Mouse (Mus musculus) forelimb bud, embryonic 11.5 days (tissue): ENCODE measurements around the gene C77080.

Experiments used
- DNase-seq: peaks from one replicate; pipeline ENCODE4 v3.0.0-alpha.2; 2012; ENCODE audit warnings: low read depth, low spot score

C77080 gene

DNA sequence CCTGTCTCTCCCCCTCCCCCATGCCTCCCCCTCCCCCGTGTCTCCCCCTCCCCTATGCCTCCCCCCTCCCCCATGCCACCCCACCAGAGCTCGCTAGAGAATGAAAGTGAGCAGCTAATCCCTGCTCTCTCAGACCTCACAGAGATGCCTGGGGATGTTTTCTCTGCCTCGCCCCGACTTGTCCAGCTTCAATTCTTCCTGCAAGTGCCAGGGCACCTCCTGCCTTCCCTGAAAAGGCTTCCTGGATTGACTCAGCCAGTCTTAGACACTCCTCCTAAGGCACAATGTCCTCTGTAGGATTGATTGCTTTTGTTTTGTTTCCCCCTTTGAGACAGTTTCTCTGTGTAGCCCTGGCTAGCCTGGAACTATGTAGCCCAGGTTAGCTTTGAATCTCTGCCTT, at the start of gene C77080:
C77080 (minus strand) TSS at position 209 of the 400 bp plus-strand sequence.
- no peak for DNase-seq

DNA sequence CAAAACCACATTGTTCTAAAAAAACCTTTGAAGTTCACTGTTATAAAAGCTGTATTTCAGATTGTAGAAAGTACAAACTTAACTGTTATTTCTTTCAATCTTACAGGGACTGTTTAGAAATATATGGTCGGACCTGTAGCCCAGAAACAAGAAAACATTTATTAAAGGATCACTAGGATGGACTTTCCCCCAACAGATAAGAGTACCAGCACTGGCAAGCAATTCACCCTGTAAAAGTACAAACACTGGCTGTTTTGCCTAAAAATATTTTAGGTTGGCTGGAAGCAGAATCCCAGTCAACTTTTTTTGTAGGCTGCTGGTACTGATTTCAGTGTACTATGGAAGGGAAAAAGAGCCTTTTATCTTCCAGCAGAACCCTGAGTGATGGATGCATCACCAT, 46.7 kb upstream of the C77080 start:
- DNase-seq = no peak

DNA sequence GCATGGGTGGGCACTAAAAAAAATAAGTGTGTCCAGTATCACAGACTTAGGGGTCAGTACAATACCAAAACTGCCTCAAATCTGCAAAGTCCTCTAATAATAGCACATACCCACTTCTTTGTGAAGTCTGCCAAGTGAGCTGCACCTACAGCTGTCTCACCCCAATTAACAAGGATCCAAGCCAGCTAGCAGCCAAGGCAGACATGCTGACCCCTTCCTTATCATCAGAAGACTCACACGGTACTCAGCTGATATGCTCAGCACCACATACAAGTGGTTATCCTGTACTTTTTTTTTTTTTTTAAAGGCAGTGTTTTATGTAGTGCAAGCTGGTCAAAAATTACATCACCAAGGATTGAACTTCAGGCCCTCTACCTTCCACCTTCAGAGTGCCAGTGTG, 43.1 kb upstream of the C77080 start:
- no peak for DNase-seq

DNA sequence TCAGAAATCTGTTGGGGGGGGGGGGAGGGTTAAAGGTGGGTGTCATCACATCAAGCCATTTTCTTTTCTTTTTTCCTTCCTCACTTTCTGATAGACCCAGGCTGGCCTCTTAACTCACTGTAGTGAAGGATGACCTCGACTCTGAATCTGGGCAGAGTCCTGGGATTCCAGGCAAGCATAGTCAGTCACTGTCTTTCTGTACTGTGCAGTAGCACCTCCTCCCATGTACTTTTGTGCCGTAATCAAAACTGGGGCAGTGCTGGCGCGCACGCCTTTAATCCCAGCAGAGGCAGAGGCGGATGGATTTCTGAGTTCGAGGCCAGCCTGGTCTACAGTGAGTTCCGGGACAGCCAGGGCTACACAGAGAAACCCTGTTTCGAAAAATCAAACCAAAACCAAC, 42.6 kb upstream of the C77080 start:
- no peak for DNase-seq

DNA sequence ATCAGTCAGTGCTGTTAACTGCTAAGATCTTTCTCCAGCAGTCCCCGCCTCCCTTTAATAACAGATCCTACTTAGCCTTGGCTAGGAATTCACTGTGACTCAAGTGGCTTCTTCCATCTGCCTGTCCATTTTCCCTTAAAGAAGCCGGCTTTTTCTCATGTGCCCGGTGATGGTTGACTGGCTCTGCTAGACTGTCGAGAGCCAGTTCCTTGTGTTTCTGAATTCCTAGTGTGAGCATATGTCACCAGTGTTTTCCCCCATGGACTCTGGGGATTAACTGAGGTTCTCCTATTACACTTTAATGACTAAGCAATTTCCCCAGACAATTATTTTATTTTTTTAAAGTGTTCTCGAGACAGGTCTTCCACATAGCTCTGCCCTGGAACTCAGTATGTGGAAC, 42.2 kb upstream of the C77080 start:
- no peak for DNase-seq

DNA sequence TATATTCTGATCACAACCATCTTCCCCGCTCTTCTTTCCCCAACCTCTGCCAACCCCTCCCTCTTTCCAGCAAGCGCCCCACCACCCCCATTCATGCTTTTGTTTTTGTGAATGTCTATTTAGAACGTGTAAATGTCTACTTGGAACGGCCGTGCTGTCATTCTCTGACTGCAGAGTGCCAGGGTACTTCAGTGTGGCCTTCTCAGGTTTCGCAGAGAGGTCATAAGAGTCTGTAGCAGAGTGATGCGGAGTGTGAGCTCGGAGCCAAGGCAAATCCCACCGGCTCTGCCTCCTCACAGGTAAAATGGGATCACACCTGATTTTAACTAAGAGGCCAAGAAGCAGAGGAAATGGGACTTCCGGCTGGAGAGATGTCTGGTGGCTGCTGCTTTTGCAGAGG, 37.9 kb upstream of the C77080 start:
- no peak for DNase-seq

DNA sequence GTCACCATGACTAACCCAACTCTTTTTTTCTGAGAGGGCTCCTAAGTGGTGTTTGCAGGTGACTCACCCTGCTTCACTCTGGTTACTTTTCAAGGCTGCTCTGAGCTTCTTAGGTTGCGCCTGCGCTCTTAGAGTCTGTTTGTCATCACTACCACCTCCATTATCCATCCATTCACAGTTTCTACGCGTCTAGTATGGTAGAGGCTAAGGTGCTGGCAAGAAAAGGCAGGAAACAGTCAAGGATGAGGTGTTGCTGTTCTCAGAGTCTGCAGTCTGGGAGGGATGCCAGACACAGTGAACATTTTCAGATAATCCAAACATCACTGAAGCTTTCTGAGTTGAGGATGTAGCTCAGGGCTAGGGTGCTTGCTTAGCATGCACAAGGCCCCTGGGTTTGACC, 36.5 kb upstream of the C77080 start:
- DNase-seq = no peak

DNA sequence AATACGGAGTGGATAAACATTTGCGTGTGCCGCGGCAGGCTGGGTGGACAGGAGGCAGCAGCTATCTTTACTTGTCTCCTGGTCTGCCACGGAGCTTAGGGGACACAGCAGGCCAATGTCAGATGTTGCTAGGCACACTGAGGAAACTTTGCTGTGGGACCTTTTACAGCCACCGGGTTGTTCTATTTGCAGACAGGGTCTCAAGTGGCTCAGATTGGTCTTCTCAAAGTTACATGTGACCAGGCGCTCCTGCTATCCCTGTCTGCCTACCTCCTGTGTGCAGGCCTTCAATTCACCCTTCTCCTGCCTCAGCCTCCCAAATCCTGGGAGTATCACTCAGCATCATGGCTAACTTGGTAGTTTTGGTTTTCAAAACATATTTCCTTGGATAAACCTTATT, 34.9 kb upstream of the C77080 start:
- no peak for DNase-seq

DNA sequence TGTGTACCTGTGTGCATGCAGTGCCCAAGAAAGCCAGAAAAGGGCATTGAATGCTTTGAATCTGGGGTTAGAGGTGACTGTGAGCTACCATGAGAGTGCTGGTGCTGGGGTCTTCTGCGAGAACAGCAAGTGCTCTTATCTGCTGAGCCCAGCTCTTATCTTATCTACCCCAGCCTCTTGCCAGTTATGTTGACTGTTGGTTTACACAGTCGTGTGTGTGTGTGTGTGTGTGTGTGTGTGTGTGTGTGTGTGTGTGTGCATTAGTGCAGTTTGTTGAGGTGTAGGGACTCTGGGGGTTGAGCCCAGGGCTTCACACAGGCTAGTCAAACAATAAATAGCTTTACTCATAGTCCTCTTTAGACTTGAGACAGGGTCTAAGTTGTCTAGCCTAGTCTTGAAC, 34.0 kb upstream of the C77080 start:
- DNase-seq = no peak

DNA sequence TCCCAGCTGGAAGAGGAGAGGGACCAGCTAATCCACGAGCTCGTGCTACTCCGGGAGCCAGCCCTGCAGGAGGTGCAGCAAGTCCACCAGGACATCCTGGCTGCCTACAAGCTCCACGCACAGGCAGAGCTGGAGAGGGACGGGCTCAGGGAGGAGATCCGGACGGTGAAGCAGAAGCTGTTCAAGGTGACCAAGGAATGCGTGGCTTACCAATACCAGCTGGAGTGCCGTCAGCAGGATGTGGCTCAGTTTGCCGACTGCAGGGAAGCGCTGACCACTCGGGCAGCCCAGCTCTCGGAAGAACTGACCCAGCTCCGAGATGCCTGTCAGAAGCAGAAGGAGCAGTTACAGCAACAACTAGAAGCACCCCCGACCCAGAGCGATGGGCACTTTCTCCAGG, 32.5 kb upstream of the C77080 start:
- DNase-seq = no peak

DNA sequence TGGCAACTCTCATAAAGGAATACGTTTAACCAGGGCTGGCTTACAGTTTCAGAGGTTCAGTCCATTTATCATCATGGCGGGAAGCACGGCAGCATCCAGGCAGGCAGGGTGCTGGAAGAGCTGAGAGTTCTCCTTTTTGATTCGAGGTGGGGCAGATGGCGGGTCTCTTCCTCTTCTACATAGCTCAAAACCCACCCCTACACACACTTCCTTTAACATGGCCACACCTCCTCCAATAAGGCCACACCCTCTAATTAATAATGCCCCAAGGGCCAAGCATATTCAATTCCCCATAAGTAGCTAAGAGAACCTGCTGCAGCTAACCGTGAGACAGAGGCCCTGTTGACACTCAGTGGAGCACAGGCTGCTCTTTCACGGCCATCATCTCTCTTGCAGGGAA, 31.6 kb upstream of the C77080 start:
- no peak for DNase-seq

DNA sequence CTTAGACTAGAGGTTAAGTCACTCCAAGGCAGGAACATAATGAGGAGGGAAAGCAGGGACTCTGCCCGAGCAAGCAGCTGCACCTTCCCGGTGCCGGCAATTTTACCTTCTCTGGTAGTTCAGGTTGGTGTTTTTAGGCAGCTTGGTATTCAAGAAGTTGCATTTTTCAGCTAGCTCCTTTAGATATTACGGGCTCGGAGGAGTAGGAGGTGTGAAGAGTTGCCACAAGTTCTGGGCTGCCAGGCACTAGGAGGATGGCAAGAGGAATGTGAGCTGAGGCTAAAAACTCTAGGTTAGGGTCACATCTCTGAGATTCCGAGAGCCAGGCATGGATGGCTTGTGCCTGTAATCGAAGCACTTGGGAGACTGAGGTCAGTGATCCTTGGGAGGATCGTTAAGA, 28.5 kb upstream of the C77080 start:
- DNase-seq = no peak

DNA sequence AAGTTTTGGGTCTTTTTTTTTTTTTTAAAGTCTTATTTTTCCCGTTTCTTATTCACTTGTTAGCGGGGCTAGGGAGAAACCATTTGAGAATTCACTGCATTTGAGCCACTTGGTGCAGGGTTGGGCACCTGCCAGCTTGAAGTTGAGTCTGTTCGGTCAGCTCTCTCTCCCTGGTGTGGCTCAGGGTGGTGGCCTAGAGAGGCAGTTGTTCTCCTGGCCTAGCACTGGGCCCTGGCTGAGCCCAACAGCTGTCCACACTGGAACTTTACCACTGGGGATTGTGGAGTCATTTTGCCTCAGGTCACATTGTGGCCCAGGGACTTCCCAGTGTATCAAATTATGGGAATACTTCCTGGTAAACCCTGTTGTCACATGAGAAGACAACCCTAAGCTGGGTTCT, 26.9 kb upstream of the C77080 start:
- DNase-seq = no peak

DNA sequence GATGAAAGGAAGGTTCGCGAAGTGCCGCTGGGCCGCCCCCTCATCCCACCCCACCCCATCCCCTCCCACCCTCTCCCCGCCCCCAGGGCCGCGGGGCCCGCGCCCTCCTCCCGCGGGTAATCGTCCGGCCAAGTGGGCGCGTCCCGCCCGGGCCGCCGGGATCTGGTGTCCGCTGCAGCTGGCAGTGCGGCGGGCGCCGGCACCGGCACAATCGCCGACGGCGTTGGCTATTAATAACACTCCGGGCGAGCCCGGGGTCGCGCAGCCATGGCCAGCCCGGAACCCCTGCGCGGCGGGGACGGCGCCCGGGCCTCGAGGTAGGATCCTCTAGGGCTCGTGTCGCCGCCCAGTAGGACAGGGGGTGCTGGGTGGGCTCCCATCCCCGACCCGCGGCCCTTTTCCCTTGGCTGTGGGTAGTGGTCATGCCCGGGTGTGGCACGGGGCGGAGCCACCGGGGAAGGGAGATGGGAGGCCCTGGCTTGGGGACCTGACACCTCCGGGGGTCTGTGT, 26.3 kb upstream of the C77080 start, which contains the start of gene Sync:
Sync (plus strand) TSS at position 146 of the 510 bp plus-strand sequence.
- no peak for DNase-seq

DNA sequence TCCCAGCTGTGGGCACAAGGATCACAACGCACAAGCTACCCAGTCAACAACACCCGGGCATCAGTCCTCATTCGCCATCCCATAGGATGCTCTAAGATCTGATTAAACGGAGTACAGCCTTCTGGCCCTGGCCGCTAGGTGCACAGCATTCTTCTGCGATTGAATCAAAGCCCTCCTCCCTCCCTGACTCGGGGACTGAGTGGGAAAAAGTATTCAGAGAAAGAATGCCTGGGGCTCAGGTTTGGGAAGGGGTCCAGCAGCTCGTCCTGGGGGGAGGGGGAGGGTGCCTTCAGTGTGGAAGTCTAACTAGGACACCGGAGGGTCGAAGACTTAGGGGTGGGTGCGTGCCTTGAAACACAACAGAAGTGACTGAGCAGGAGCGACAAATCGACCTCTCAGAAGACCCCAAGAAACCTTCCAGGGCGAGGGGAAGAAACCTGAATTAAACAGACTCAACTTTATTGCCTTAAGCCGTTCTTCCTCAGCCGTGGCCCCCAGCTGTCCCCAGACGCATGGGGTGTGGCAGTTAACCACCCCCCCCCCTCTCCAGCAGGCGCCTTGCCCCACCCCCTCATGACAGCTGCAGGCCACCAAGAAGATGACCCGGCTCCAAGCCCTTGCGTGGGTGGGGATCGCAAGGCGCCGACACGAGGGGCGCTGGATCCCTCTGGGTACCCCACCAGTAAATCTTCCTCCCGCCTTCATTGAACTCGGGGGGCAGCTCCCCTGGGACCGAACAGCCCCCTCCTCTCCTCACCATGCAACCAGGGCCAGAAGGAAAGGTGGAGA, 25.7 kb upstream of the C77080 start:
- peak; percentile 45 for DNase-seq

DNA sequence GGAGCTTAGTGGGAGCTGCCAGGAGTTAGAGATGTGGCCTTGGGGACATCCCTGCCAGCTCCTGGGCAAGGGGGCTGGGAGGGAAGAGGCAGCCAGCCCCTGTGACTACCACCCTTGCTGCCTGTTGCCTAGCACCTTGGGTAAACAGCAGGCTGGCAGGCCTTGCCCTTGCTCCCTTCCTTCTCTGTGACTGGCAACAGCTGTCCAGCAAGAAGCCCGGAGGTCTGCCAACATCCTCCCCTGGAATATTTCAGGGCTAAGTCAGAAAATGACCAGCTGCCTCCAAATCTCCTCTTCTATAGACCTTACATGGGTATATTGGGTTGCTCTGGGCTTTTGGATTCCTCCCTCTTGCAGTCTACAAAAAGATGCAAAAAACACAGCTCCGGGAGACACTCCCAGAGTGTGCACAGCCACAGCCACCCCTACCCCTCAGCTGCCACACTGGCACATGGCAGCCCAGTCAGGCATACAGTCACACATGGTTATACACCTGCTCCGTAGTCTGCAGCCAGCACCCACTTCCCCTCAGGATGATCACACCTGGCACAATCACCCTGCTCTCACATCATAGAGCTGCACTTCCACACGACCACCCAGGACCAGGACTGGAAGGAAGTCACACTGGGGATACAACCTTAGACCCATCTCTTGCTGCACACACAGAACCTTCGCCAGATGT, 24.9 kb upstream of the C77080 start:
- no peak for DNase-seq

DNA sequence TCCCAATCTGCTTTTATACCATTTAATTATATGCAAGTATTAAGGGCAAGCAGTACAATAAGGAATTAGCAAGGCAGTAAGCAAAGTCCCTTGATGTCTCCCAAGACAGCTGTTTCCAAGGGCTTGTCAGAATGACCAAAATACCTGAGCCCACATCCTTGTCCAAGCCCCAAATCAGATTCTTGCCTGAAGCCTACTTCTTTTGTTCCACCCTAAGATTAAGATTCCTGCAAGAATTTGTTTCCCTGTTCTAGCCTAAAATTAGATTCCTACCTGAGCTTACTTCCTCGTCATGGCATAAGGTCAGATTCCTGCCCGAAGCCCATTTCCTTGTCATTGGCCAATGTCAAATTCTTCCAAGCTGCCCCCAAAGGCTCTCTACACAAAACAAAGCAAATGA, 23.5 kb upstream of the C77080 start:
- no peak for DNase-seq

DNA sequence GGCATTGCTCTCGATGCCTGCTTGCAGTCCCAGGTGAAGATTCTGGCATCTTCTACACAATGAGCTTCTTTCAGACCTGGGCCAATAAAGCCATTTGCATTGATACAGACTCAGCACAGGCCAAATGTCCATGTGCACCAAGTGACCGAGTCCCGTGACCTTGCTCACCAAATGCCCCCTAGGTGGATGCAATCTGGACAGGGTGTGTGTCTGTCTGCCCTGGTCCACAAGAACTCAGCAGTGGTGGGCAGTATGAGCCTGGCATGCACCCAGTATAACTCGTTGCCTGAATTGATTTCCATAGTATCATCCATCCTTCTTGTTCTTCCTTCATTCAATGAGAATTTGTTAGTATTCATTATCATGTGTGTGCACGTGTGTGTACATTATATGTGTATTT, 22.0 kb upstream of the C77080 start:
- DNase-seq = no peak

DNA sequence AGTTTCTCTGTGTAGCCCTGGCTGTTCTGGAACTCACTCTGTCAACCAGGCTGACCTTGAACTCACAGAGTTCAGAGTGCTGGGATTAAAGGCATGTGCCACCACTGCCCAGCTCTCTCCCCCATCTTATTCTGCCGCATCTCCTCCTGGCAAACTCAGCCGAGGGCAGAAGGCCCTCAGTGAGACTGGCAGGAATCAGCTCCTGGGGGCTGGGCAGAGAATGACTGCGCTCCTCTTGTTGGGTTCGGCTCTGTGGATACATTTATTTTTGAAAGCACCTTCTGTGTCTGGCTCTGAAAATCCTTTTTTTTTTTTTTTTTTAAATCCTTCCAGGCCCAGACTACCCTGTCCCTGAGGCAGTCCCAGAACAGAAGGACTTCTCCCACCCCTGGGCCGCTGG, 21.6 kb upstream of the C77080 start:
- DNase-seq = no peak

DNA sequence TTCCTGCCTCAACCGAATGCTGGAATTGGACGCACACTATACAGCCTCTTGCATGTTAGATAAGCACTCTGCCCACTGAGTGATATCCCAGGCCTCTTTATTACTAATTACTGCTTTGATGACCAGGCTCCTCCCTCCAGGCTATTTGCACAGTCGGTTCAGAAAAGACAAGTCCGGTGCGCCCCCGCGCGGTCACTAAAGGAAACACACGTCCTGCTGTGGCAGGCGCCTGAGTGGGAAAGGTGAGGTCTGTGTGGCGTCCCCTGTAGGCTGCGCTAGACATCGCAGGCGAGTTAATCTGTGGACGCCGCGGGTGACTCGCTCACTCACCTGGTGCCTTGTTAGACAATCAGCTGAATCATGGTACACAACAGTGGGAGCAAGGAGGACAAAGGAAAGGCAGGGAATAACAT, 15.3 kb upstream of the C77080 start:
- peak; percentile 89 for DNase-seq

DNA sequence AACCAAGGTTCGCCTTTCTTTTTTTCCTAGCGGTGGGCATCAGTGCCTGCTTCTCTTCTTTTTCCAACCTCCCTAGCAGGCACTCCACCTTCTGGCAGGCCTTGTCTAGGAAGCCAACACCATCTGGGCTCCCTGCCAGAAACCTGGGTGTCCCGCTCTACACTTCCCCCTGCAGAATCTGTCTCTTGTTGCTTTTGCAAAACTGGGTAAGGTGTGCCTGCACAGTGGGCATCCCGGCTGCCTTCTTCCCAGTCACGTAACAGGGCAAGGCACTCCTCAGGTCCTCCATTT, 11.5 kb upstream of the C77080 start:
- DNase-seq = no peak

DNA sequence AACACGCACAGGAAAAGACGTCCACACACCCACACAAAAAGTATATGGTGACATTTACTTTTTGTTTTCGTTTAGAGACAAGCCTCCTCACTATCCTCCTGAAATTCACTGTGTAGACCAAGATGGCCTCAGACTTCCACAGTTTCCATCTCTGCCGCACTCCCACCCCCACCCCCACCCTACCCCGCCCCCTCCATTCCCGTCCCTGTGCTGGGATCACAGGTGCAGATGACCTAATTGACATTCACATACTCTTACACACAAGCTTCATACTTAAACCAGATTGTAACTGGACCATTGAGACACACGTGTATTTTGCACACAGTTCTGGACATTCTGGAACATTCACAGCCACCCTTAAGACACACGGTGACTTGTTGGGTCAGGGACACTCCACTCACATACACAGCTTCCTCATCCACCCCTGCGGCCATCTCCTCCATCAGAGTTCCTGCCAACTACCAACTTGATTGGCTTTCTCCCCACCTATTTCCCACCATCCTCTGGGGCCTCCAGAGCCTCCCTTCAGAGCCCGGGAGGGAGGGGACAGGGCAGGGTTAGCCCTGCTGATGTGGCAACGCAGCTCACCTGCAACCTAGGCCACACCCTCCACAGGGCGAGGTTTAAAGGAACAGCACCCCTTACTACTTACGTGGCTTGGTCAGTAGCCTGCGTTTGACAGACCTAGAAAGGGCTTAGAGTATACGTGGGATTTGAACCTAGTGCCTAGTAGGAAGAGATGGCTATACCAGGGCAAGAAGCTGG, 11.0 kb upstream of the C77080 start:
- DNase-seq = no peak

DNA sequence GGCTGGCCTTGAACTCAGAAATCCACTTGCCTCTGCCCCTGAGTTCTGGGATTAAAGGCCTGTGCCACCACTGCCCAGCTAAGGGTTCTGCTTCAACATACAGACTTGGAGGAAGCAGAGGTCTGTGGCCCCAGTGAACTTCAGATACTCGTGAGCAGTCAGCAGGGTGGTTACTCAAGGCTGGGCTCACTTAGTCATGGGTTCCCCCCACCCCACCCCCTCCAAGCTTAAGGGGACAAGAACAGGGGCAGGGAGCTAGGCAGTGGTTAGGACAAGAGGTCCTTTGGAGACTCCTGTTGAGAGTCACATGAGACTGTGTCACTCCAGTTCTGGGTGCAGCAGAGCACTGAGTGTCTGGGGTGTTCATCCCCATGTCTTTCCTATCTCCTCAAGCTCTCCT, 7.5 kb upstream of the C77080 start:
- no peak for DNase-seq
